Mouse (Mus musculus) heart, postnatal 25 days (tissue): Measurements from ENCODE around the gene Tmem82. TPM values are rescaled to one million over a fixed set of nuclear protein-coding genes. Genes with fewer than 3 reads are reported as not detected.
A peak's percentile ranks its signal among the peaks of the same experiment; 100 is the strongest.

ENCODE experiments used
- DNase-seq: peaks from one replicate; pipeline ENCODE4 v3.0.0; 2022; ENCODE audit warnings: low spot score
- intact Hi-C: fragments of 180-260 bp; cut with DNase I; formaldehyde crosslinking; loops from one replicate; pipeline ENCODE4 v1.15.1; 2025
- total RNA-seq, 2 experiments: library from RNA; stranded (reverse); gene quantifications; 2 replicates each; pipeline ENCODE4 v1.2.3; 2021

Tmem82 gene
- 10 to 100 TPM; 21.2 to 28.9 TPM for total RNA-seq

GRCm38 (mm10) chr4:141618565-141619243, at the start of gene Tmem82:
Gene Tmem82, minus strand, starts transcription at chr4:141618633.
- intact Hi-C loops = loop anchor here (2.0 to 10.0 kb wide), 3 partner anchors 79 to 234 kb away; no protein-coding TSS in a partner anchor

GRCm38 (mm10) chr4:141664799-141665198, 46.4 kb upstream of the Tmem82 start, which contains the start of gene Plekhm2:
Gene Plekhm2, minus strand, starts transcription at chr4:141664899.
- intact Hi-C loops = loop anchor here (1.0 to 5.0 kb wide), 2 partner anchors 59 to 128 kb away; partner anchors contain the start of genes Casp9, Ddi2 and Dnajc16
- no peak for DNase-seq

More at GRCm38 (mm10) chr4:141618565-141619243, at the start of gene Tmem82:
- DNase-seq = no peak

GRCm38 (mm10) chr4:141664011-141664745, 45.7 kb upstream of the Tmem82 start:
- DNase-seq = peak; percentile 68
- intact Hi-C loops = loop anchor here (1.0 to 5.0 kb wide), 2 partner anchors 59 to 128 kb away; partner anchors contain the start of genes Casp9, Ddi2 and Dnajc16

GRCm38 (mm10) chr4:141663122-141663931, 44.9 kb upstream of the Tmem82 start:
- intact Hi-C loops = loop anchor here (5.0 kb wide), 1 partner anchor 129 kb away; the partner anchor contains the start of genes Casp9 and Dnajc16
- peak; percentile 19 for DNase-seq

- intact Hi-C loops = loop anchor here (5.0 kb wide), 1 partner anchor 131 kb away; the partner anchor contains the start of genes Casp9 and Dnajc16
- DNase-seq = no peak
Observed at GRCm38 (mm10) chr4:141660884-141661283, 42.5 kb upstream of the Tmem82 start.

- intact Hi-C loops = loop anchor here (5.0 kb wide), 1 partner anchor 133 kb away; the partner anchor contains the start of genes Casp9 and Dnajc16
- DNase-seq = no peak
Observed at GRCm38 (mm10) chr4:141659739-141660138, 41.3 kb upstream of the Tmem82 start.

GRCm38 (mm10) chr4:141658846-141659484, 40.5 kb upstream of the Tmem82 start:
- intact Hi-C loops = no loop called here
- no peak for DNase-seq

GRCm38 (mm10) chr4:141656932-141657331, 38.5 kb upstream of the Tmem82 start:
- intact Hi-C loops = no loop called here
- DNase-seq = no peak

- peak; percentile 33 for DNase-seq
- intact Hi-C loops = no loop called here
Observed at GRCm38 (mm10) chr4:141655908-141656608, 37.6 kb upstream of the Tmem82 start.

GRCm38 (mm10) chr4:141654509-141654908, 36.1 kb upstream of the Tmem82 start:
- intact Hi-C loops = no loop called here
- DNase-seq = no peak

- DNase-seq = no peak
- intact Hi-C loops = no loop called here
Observed at GRCm38 (mm10) chr4:141653813-141654212, 35.4 kb upstream of the Tmem82 start.

- intact Hi-C loops = no loop called here
- no peak for DNase-seq
Observed at GRCm38 (mm10) chr4:141653044-141653443, 34.6 kb upstream of the Tmem82 start.

GRCm38 (mm10) chr4:141651944-141652343, 33.5 kb upstream of the Tmem82 start:
- no peak for DNase-seq
- intact Hi-C loops = no loop called here

GRCm38 (mm10) chr4:141651286-141651685, 32.9 kb upstream of the Tmem82 start:
- intact Hi-C loops = no loop called here
- no peak for DNase-seq

- no peak for DNase-seq
Observed at GRCm38 (mm10) chr4:141649244-141649643, 30.8 kb upstream of the Tmem82 start.

GRCm38 (mm10) chr4:141648262-141648661, 29.8 kb upstream of the Tmem82 start:
- intact Hi-C loops = no loop called here
- no peak for DNase-seq

More at GRCm38 (mm10) chr4:141649244-141649643, 30.8 kb upstream of the Tmem82 start:
- intact Hi-C loops = no loop called here

- no peak for DNase-seq
- intact Hi-C loops = no loop called here
Observed at GRCm38 (mm10) chr4:141647187-141647586, 28.8 kb upstream of the Tmem82 start.

- intact Hi-C loops = no loop called here
- DNase-seq = no peak
Observed at GRCm38 (mm10) chr4:141645988-141646387, 27.6 kb upstream of the Tmem82 start.
